Mouse (Mus musculus) adipocyte (in vitro differentiated cells): Measurements from ENCODE around the gene Pomgnt2.
"Not testable (repeated sequence)": the region's sequence is repeated elsewhere in the genome, so short reads cannot be mapped to it uniquely, and the experiment has no call there.

Source experiments
- DNase-seq: peaks from one replicate; pipeline ENCODE4 v3.0.0-alpha.2; 2016; ENCODE audit warnings: low spot score

Pomgnt2 gene

DNA sequence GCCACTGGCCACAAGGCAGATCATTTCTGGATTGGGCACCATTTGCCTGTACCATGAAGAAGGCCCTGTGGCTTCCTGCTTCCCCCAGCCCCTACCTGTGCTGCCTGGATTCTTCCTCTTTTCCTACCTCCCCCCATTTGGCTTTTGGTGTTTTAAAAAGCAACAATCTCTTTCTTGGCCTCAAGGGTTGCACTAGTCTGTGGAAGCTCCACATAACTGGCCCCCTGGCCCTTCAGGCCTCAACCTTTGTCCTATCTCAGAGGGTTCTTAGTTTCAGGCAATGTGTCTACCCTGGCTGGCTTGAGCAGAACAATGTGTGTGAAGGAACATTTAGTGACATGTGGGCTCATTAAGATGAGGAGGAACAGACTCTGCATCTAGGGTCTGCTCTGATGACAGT lies at the start of gene Pomgnt2:
Gene Pomgnt2, minus strand, starts transcription at position 101 of the 400 bp plus-strand sequence.
- no peak for DNase-seq

DNA sequence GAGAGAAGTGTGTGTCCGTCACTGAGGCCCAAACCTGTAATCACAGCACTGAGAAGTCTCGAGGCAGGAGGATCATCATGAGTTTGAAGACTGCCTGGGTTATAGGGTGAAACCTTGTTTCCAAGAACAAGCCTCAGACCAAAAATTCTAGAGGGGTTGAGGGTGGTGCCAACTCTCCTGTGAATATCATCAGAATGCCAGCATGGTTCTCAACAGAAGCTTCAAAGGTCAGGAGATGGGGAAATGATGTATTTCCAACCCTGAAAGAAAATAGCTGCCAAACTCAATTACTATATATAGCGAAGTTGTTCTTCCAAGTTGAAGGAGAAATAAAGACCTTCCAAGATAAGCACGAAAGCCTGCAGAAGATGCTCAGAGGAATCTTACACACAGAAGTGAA lies 42.9 kb upstream of the Pomgnt2 start:
- DNase-seq: no peak

DNA sequence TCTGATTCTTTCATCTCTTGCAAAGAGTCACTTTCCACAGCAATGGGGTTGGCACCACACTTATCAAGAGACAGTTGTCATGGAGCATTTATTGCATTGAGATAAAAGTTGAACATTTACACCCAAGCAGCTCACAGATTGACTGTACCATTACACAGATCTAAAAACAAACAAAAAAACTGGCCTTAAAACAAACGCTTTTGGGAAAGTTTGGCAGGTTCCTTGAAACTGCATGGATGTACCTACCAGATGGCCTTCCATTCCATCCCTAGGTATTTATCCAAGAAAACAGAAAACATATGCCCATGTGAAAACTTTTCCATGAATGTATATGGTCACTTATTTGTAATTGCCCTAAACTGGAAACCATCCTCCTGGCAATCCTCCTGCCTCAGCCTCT lies 41.7 kb upstream of the Pomgnt2 start:
- DNase-seq: no peak

DNA sequence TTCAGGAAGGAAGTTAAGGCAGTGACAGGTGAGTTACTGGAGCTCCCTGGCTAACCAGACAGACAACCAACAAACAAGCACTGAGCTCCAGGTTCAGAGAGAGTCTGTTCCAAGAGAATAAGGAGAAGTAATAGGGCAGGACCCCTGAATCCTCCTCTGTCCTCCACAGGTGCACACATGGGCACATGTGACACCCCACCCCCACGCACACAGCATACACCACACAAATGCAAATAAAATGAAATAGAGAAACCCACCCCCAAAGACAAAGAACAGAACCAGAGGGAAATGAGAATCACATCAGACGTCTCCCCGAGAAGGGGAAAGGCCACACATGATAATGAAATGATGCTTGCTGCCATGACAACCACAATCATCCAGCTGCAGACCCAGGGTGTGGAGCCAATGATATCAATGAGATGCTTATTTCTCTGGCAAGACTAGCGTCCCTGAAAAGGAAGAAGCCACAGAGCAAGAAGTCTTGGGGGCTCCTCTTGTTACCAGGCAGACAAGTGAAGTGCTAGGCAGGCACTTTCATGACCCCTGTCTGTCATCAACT lies 39.7 kb upstream of the Pomgnt2 start:
- DNase-seq: no peak

DNA sequence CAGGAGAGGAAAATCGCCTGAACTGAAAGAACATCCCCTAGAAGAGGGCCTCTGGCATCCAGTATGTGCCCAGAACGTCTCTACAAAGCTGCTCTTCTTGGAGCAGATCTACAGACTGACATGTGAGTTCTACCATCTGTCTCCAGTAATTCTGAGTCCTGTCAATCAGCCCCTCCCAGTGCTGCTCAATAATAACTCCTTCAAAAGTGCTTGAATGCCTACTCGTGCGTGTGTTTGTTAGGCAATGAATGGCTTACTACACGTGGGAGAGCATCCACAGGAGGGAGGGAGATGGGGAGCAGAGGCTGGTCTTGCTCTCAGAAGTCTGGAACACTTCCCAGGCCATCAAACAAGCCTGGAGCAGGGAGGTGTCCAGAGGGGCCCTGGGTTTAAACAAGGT lies 38.9 kb upstream of the Pomgnt2 start:
- DNase-seq: no peak

DNA sequence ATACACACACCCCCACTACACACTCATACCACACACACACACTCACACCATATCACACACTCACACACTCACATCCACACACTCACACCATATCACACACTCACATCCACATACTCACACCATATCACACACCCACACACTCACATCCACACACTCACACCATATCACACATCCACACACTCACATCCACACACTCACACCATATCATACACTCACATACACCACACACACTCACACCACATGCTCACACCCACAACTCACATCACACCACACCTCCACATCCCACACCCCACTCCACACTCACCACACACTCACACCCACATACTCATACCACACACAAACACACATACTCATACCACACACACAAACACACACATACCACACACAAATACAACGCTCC lies 38.0 kb upstream of the Pomgnt2 start:
- no peak for DNase-seq

DNA sequence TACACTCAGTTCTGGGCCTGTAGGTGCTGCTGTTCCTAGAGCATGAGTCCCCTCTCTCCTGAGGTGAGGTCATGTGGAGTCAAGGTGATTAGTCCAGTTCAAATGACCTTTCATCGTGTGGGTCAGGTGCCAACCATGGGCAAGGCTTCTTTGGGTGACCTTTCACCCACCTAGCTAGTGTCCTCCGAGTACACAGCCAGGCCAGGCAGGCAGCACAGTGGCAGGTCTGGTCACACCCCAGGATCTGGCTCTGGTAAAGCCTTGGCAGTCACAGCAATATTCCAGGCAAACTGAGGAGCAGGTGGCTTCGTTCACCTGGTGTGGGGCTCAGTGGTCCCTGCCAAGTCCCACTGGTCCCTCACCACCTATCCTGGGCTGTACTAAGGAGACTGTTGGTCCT lies 35.2 kb upstream of the Pomgnt2 start:
- no peak for DNase-seq

DNA sequence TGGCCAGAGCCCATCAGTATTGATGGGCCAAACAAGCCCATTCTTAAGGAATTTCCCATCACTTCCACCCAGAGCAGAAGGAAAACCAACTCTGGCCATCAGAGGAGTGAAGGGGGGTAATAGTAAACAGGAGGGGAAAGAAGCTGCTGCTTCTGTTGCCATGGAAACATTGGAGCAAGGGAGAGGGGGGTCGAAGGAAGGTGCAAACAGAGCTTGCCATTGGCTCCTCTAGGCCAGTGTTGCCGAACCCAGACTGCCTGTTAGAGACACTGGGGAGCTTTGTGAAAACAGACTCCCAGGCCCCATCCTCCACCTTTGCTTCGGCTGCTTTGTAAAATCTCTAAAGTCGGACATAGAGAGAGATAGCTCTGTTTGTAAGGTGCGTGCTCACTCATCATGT lies 33.8 kb upstream of the Pomgnt2 start:
- DNase-seq: no peak

DNA sequence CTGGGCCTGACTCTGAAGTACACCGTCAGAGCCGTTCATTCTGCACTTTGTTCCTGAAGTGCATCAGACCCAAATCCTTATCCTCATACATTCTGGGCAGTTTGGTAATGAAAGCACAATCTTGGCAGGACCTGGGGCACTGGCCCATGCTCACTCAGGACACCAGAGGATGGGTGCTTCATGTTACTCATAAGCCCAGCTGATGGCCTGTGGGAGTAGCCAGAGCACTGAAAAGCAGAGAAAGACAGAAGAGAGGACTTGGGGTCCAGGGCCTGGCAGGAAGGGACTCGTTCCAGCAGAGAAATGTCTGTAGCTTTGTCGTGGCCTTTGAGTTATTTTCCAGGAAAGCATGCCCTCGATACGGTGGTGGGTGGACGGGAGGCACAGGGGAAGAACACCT lies 32.9 kb upstream of the Pomgnt2 start:
- no peak for DNase-seq

DNA sequence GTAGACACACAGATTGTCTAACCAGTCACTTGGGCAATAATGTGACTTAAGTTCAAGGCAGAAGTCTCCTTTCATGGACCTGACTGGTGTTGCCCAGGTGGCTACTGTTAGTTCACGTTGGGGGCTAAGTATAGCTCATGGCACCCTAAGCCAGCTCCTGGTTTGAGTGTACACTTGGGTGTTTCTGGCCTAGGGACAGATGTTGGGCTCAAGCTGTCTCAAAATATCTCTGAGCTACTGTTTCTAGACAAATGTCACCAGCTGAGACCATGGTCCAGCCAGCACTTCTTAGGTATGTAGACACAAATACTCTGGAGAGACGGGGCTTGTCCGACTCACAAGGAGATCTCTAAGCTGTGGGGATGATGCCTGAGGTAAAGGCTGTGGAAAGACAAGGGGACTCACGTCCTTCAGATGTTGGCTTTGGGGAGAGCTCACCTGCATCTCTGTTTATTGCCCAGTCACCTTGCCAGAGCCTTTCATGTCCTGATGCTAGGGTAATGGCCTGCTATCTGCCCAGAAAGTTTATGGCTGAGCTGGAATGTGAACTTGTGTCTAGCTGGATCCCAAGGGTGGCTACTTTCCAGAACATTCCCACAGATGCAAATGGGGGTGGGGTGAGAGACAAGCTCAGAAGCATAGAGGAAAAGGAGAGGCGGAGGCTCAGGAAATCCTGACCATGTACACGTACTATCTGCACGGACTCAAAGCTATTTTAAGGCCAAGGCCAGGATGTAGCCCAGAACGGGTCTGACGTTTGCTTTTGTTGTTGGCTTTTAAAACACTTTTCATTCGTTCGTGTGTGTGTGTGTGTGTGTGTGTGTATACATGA lies 31.2 kb upstream of the Pomgnt2 start:
- DNase-seq: peak; percentile 70

DNA sequence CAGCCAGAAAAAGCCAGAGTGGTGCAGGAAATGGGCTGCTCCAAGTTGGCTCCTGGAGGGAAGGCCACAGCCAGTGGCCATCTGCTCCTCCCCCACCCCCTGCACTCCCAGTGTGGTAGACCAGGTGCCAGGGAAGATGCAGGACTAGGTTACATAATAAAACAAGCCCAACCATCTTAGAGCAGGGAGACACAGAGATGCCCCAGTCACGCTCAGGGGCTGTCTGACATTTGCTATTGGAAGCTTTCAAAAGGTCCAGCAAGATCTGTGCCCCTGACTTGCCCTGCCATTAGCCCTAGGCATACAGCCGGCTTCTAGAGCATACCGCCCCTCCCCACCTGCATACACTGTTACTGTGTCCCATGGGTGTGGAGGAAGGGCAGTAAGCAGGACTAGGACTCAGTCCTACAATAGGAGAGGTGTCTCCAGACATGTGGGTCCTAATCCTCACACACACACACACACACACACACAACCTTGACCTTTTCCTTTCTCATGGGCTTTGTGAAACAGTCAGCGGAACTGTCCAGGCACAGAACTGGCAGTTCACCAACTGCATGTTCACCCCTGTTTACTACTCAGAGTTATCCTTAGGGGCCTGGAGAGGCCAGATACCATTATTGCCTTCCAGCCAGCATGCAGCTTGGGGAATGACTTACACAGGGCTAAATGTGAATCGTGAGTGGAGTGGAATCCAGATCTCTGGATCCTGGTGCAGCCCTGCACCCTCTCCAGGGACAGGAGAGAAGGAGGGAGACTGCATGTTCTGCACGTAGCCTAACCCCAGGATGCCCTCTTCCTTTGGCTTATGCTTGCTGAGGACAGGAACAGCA lies 30.4 kb upstream of the Pomgnt2 start:
- DNase-seq: peak; percentile 77

DNA sequence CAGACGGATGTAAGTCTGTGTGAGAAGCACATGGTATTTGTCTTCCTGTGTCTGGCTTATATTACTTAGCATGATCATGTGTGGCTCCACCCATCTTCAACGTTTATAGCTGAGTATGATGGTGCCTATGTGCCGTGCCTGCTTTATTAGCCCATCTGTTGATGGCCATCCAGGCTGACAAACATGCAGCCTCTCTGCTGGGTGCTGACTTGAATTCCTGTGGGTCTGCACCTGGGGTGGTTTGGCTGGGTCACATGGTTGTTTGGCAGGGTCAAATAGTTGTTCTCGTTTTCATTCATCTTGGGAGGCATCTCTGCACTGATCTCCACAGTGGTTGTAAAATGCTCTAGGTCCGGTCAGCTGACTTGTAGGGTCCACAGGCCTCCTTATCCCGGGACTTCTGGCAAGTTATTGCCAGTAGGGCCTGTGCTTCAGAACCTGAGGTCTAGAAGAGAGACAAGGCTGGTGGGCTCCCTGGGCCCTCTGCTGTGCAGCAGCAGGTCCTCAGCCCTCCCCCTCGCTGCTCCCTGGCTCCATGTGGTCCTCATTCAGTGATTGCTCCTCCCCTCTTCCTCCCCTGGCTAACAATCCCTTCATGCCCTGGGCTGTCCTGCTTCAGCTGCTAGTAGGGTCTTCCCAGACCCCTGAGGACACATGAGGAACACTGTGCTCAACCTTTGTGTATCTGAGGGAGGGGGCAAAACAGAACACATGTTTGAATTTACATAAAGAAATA lies 29.1 kb upstream of the Pomgnt2 start:
- DNase-seq: no peak

DNA sequence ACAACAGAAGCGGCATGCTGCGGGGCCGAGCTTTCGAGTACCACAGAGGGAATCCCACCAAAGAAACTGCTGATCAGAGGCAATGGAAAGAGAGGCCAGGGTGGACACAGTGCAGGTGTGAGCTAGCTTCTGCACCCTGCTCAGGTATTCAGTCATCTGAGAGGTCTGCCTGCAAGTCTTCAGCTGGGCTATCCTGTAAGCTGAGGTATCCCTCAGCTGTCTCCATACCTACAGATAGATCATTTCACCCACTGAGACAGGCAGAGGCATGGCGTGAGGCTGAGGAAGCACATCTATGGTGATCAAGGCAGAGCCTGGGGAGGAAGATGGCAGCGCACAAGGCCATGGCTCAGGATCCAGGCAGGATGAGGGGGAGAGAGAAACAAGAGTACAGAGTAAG lies 27.5 kb upstream of the Pomgnt2 start:
- DNase-seq: no peak

DNA sequence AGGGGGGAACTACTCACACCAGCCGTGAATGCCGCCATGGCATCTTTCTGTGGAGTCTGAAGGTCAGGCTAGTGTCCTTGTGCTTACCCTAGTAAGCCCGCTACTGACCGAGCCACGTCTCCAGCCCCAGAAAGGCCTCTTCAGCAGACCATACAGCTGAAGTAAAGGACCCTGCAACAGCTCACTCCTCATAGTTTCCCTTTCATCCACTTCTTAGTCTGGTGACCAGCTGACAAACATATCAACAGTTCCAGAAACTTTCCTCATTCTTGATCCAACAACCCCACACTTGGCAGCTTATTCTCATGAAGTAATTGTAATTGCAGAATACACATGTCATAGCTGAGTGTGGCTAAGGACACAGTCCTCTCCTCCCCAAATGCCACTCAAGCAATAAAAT lies 27.0 kb upstream of the Pomgnt2 start:
- peak; percentile 94 for DNase-seq

DNA sequence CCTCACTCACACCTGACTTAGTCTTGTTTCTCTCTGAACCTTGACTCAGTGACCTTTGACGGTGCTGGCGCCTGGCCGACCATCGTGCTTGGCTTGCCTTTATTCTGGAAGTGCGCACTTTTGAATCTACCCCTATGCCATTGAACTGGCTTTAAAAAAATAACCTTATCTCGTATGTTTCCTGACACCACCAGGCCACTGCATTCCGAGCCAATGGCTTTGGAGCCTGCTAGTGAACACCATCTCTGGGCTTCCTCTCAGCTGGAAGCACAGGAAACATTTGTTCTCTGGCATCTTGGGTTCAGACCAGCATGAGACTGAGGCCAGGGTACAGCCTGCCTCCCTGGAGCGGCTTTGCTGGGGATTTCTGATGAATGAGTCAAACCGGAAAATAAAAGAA lies 25.9 kb upstream of the Pomgnt2 start:
- peak; percentile 78 for DNase-seq

DNA sequence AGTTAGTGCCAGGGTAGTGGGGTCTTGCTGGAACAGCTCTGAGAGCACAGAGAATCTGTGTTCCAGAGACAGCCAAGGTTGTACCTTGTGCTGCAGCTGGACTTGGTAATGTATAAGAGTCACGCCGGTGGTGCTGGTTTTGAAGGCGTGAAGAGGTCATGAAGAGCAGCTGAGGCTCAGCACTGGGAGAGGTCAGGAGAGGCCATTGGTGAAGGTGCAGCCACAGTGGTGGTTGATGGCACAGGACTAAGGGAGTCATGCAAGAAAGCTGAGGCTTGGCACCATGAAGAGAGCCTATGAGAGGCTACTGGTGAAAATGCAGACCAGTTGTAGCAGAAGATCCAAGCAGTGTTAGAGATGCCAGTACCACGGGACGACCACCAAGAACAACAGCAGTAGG lies 24.7 kb upstream of the Pomgnt2 start:
- no peak for DNase-seq

DNA sequence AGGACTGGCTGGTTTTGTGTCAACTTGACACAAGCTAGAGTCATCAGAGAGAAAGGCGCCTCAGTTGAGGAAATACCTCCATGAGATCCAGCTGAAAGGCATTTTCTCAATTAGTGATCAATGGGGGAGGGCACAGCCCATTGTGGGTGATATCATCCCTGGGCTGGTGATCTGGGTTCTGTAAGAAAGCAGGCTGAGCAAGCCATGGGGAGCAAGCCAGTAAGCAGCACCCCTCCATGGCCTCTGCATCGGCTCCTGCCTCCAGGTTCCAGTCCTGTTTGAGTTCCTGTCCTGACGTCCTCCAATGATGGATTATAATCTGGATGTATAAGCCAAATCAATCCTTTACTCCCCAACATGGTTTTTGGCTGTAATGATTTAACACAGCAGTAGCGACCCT lies 24.3 kb upstream of the Pomgnt2 start:
- not testable (repeated sequence) for DNase-seq

DNA sequence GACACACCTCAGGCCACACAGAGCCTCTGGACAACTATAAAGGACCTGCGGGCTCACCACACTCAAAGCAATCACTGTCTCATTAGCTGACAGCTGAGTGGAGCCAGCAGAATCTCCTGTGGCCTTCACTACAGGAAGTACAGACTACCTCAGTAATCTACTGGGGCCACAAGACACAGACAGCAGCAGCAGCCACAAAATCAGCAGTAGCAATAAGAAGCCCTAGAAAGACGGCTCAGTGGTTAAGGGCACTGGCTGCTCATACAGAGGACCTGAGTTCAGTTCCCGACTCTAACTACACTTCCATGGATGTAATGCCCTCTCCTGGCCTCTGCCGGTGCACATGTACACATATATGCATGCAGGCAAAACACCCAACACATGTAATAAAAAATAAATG lies 23.4 kb upstream of the Pomgnt2 start:
- no peak for DNase-seq

DNA sequence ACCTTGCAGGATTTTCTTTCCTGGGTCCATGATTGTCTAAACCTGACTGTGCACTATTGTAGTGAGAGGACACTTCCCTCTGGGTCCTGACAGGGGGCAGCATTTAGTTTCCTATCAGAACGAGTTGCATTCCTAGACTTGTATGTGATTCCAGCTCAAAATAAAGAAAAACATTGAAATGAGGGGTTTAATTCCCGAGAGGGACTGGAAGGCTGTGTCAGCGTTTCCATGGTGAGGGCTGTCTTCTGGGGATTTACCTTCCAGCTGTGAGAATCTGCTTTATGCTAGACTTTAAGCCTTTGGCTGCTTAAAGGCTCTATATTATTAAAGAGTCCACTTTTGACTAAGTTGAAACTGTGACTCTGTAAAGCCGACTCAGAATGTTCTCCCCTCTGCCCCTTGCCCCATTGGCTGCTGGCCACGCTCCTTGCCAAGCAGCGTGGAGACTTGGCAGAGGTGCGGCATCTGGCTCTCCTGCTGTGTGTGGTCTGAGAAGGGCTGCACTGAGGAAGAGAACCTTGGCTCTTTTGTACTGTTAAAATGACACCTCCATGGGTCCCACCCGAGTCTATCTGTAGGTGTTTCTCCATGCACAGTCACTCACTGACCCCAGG lies 22.0 kb upstream of the Pomgnt2 start:
- peak; percentile 90 for DNase-seq

DNA sequence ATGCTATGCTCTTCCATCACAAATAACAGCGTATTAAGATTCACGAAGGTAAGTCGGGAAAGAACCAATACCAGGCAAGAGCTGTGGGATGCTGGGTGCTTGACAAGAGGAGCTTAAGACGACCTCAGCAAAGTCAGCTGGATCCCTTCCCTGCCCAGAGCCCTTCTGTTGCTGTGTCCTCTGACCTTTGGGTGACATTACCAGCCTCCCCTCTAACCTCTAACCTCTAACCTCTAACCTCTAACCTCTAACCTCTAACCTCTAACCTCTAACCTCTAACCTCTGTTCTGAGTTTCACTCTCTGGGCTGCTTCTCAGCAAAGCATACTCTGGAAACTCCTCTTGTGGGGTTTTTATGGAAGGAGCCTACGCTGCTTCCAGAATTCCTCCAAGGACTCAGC lies 21.2 kb upstream of the Pomgnt2 start:
- no peak for DNase-seq

DNA sequence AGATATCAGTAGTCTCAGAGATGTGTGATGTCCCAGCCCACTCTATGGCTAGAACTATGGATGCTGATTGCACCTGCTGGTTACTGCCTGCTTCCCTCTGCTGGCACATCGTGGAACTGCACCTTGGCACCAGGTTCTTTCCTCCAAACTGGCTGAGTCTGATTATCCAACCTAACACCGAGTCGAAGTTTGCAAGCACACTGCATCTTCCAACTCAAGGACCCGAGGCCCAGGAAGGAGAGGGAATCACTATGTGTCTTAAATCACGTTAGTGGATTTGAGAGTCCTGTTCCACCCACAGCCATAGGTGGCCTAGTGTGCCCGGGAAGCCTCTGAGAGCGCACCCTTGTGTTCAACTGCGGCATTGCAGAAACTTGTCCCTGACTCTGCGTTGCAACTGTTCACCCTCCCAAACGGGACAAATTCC lies 17.3 kb upstream of the Pomgnt2 start:
- peak; percentile 71 for DNase-seq

DNA sequence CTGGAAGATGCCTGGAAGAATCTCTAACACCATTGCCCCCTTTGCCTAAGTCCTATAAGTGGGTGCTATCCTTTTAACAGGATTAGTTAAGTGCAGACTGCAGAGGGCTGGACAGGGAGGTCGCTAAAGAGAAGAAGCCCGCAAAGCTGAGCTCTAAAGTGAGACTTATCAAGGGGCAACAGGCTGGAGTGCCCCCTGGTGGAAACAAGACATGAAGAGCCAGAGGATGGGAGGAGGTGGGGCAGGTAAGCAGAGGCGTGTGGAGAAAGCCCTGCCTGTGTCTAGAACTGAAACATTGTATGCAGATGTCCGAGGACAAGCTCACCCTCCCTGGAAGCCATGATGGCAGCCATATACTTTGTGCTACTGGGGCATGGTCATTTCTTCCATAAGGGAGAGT lies 16.7 kb upstream of the Pomgnt2 start:
- no peak for DNase-seq
